Mouse (Mus musculus): ENCODE measurements around the gene Tdrd7. TPM values are rescaled to one million over a fixed set of nuclear protein-coding genes. Genes with fewer than 3 reads are reported as not detected.

Gene Tdrd7
- 29.3 and 30.0 TPM in 2 replicates for polyA plus RNA-seq (2015; fragmentation: Nextera tagmentation; extraction: Ambion mirVana)

DNA sequence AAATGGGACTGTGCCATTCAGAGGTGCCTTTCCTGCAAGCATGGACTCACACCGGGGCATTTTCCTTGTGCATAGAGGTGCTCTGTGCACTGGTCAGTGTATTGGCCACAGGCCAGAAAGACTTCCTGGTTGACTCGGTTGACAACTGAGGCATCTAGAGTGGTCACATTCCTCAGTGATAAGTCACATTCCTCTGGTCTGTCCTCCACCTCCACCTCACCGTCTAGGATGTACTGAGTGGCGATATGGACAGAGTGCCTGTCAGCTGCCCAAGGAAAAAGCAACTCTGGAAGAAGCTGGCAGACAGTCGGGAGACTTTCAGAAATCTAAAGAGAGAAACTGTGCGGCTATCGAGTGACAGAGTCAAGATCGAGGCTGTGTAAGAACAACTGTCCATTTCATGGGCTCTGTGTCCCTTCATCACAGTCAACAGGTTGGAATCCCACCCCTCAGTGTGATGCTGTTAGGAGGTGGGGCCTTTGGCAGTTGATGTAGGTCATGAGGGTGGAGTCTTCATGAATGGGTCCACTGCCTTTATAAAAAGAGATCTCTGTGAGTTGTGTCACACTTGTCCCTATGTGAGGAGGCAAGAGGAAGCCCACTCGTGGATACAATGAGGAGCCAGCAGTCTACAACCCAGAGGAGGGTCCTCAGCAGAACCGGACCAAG is at the start of gene Tdrd7:
TSS of gene Tdrd7 (plus strand) at position 564 of the 669 bp plus-strand sequence.
- no peak for ATAC-seq

DNA sequence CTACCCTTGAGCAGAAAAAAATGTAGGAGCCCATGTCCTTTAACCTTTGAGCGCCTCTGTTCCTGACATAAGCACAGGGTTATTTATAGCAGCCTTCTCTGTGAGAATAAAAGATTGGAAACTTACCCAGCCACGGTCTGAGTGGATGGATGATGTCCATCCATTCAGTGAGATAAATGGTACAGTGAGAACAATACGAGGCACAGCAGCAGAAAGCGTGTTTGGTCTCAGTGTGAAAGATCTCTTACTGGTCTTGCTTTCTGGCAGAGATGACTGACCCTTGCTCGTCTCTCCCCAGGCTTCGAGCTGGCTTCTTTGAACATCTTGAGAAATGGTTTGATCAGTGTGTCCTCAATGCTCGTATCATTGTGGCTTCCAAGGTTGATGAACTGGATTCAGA is 48.0 kb upstream of the Tdrd7 start:
- H3K36me3 ChIP-seq (ENCODE audit: control insufficient read depth, insufficient read depth, low read length), result no peaks in the 10 kb centered on the region
- no peaks in the 10 kb centered on the region for H3K4me1 ChIP-seq (ENCODE audit: control insufficient read depth, insufficient read depth, low read depth, low read length)
- no peak overlapping the region for H3K4me2 ChIP-seq (ENCODE audit: low read length)
- no peaks in the 10 kb centered on the region for H3K27me3 ChIP-seq (replicated peaks; ENCODE audit: control insufficient read depth, insufficient read depth, low read length)
- H3K27ac ChIP-seq (ENCODE audit: low read depth, low read length), result no peak overlapping the region
- no peak for ATAC-seq
- no peak overlapping the region for H3K4me3 ChIP-seq (ENCODE audit: low read length)
- no peak overlapping the region for H3K9ac ChIP-seq (ENCODE audit: low read depth, low read length)
- no peaks in the 10 kb centered on the region for H3K9me3 ChIP-seq (ENCODE audit: control insufficient read depth, low read length)
- WGBS, result 45% methylated on average over 7 of the region's 7 CpGs

More for the DNA sequence above, at the start of gene Tdrd7:
- H3K4me1 ChIP-seq (ENCODE audit: control insufficient read depth, insufficient read depth, low read depth, low read length), result peaks cover 8% of the 10 kb centered on the region
- no peak within 1 kb of the TSS for H3K4me3 ChIP-seq (ENCODE audit: low read length)
- no peaks in the 10 kb centered on the region for H3K27me3 ChIP-seq (replicated peaks; ENCODE audit: control insufficient read depth, insufficient read depth, low read length)
- H3K36me3 ChIP-seq (ENCODE audit: control insufficient read depth, insufficient read depth, low read length), result no peaks in the 10 kb centered on the region
- H3K9me3 ChIP-seq (ENCODE audit: control insufficient read depth, low read length), result no peaks in the 10 kb centered on the region
- no peak within 1 kb of the TSS for H3K9ac ChIP-seq (ENCODE audit: low read depth, low read length)
- no peak within 1 kb of the TSS for H3K4me2 ChIP-seq (ENCODE audit: low read length)
- 86% methylated on average over 10 of the region's 10 CpGs for WGBS
- H3K27ac ChIP-seq (ENCODE audit: low read depth, low read length), result no peak within 1 kb of the TSS

DNA sequence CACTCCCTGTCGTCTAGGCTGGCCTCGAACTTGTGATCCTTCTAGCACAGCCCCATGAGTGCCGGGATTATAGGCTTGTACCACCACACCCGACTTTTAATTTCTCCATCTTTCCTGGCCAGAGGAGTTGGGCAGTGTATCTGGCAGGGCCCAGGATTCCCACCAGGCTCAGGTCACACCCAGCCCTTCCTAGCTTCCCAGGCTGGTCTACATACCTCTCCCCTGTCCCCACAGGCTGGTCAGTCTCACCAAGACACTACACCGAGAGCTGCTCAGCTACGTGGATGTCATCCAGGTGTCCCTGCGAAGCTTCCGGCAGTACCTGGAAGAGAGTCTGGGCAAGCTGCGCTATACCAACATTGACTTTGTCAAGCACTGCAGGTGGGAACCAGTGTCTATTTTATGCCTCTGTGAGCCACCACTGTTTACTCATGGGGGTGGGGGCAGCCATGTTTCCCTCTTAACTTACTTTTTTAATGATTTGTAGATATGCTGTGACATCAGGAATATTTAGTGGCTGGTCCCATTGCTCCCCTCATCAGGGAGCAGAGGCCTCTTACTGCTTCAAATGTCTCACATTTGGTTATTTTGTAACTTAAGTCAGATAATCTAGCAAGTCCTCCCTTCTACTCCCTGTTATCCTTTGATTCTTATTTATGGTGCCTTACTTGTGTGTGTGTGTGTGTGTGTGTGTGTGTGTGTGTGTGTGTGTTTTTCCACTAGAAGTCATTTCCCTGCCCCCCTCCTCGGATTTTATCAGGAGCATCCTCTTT is 43.3 kb upstream of the Tdrd7 start:
- Histone ChIP-seq H3K27me3 (replicated peaks; ENCODE audit: control insufficient read depth, insufficient read depth, low read length) (no peaks in the 10 kb centered on the region), H3K4me3 (ENCODE audit: low read length) (no peak overlapping the region), H3K9me3 (ENCODE audit: control insufficient read depth, low read length) (no peaks in the 10 kb centered on the region), H3K9ac (ENCODE audit: low read depth, low read length) (no peak overlapping the region), H3K36me3 (ENCODE audit: control insufficient read depth, insufficient read depth, low read length) (no peaks in the 10 kb centered on the region), H3K27ac (ENCODE audit: low read depth, low read length) (no peak overlapping the region), H3K4me2 (ENCODE audit: low read length) (no peak overlapping the region), H3K4me1 (ENCODE audit: control insufficient read depth, insufficient read depth, low read depth, low read length) (no peaks in the 10 kb centered on the region)
- WGBS, result 90% methylated on average over 10 of the region's 10 CpGs
- ATAC-seq, result no peak

DNA sequence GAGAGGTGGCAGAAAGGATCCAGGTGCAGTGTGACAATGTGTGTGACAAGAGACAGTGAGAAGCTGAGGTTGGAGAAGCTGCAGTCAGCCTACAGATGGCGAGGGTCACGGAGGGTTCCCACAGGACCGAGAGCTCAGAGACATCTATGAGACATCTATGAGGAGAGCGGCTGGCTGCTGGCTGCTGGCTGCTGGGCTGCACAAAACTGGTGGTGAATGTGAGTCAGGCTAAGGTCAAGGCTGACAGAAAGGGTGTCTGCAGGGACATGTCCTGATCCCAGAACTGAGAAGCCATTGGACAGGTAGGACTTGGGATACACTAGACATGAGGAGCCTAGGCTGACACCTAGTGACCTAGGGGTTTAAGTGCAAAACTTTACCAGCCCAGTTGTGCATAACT is 41.1 kb upstream of the Tdrd7 start:
- Histone ChIP-seq H3K4me2 (ENCODE audit: low read length) (no peak overlapping the region), H3K9ac (ENCODE audit: low read depth, low read length) (no peak overlapping the region), H3K9me3 (ENCODE audit: control insufficient read depth, low read length) (no peaks in the 10 kb centered on the region), H3K27ac (ENCODE audit: low read depth, low read length) (no peak overlapping the region), H3K4me3 (ENCODE audit: low read length) (no peak overlapping the region), H3K27me3 (replicated peaks; ENCODE audit: control insufficient read depth, insufficient read depth, low read length) (no peaks in the 10 kb centered on the region), H3K4me1 (ENCODE audit: control insufficient read depth, insufficient read depth, low read depth, low read length) (no peaks in the 10 kb centered on the region), H3K36me3 (ENCODE audit: control insufficient read depth, insufficient read depth, low read length) (no peaks in the 10 kb centered on the region)
- ATAC-seq, result no peak
- WGBS, result 80% methylated on average over 4 of the region's 4 CpGs

DNA sequence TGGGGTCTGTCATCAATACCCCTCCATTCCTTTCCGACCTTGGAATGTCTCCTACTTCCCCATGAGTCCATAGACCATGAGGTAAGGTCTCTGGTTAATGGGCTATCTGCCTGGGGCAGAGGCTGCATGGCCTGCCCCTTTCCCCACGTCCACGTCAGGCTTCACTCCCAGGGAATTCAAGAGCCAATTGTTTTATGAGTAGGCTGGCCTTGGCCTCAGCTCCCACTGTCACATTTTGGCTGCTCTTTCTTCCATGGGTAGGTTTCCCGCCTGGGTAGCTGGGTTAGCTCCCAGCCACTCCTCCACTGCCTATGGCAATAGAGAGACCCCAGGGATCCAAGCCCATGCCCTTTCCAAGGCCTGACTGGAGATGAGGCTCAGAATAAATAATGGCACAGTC is 36.6 kb upstream of the Tdrd7 start:
- WGBS, result 76% methylated on average over 4 of the region's 4 CpGs
- no peaks in the 10 kb centered on the region for H3K27me3 ChIP-seq (replicated peaks; ENCODE audit: control insufficient read depth, insufficient read depth, low read length)
- no peaks in the 10 kb centered on the region for H3K9me3 ChIP-seq (ENCODE audit: control insufficient read depth, low read length)

DNA sequence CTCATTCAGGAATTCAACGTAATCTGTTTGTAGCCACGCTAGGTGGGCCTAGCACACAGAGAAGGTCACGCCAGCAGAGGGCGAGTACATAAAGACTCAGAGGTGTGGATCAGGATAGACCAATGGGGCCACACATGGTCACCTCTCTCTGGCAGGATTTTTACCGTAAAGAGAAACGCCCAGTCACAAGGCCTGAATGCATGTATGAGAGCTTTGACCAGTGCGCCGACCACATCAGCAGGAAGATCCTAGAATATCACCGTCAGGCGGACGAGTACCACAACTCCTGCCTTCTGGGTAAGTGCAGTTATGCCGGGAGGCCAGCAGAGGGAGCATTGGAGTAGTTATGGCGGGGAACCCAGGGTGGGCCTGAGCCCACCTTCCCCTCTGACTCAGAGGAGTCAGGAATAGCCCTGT is 23.5 kb upstream of the Tdrd7 start:
- no peaks in the 10 kb centered on the region for H3K27me3 ChIP-seq (replicated peaks; ENCODE audit: control insufficient read depth, insufficient read depth, low read length)
- H3K9me3 ChIP-seq (ENCODE audit: control insufficient read depth, low read length), result no peaks in the 10 kb centered on the region
- H3K36me3 ChIP-seq (ENCODE audit: control insufficient read depth, insufficient read depth, low read length), result no peaks in the 10 kb centered on the region
- no peaks in the 10 kb centered on the region for H3K4me1 ChIP-seq (ENCODE audit: control insufficient read depth, insufficient read depth, low read depth, low read length)
- H3K27ac ChIP-seq (ENCODE audit: low read depth, low read length), result no peak overlapping the region
- peak overlapping the region; percentile 24; the same call in 1 of the 2 replicates for H3K4me2 ChIP-seq (ENCODE audit: low read length)
- ATAC-seq, result peak; percentile 61; the same call in 1 of the 2 replicates
- H3K9ac ChIP-seq (ENCODE audit: low read depth, low read length), result no peak overlapping the region
- no peak overlapping the region for H3K4me3 ChIP-seq (ENCODE audit: low read length)
- WGBS, result 31% methylated on average over 13 of the region's 13 CpGs

More for the DNA sequence above, 36.6 kb upstream of the Tdrd7 start:
- Histone ChIP-seq H3K9ac (ENCODE audit: low read depth, low read length) (no peak overlapping the region), H3K4me2 (ENCODE audit: low read length) (no peak overlapping the region), H3K27ac (ENCODE audit: low read depth, low read length) (no peak overlapping the region), H3K36me3 (ENCODE audit: control insufficient read depth, insufficient read depth, low read length) (no peaks in the 10 kb centered on the region), H3K4me3 (ENCODE audit: low read length) (no peak overlapping the region), H3K4me1 (ENCODE audit: control insufficient read depth, insufficient read depth, low read depth, low read length) (no peaks in the 10 kb centered on the region)
- no peak for ATAC-seq

DNA sequence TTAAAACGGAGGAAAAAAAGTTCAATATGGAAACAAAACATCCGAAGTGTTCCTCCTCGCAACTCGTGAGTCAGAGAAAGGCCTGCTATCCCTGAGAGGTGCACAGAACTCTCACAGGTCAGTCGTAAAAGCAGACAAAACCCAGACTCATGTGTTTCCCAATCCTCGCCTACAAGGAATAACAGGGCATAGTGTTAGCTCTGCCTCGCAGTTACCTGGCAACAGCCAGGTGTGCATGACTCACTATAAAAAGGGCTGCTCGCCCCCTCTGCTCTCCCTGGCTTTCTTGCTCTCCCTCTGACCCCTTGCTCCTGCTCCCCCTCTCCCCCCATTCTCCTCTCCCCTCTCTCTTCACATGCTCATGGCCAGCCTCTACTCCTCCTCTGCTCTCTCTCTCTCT is 17.4 kb upstream of the Tdrd7 start:
- no peak overlapping the region for H3K4me2 ChIP-seq (ENCODE audit: low read length)
- no peak for ATAC-seq
- H3K9me3 ChIP-seq (ENCODE audit: control insufficient read depth, low read length), result no peaks in the 10 kb centered on the region
- no peak overlapping the region for H3K27ac ChIP-seq (ENCODE audit: low read depth, low read length)
- H3K9ac ChIP-seq (ENCODE audit: low read depth, low read length), result no peak overlapping the region
- no peaks in the 10 kb centered on the region for H3K27me3 ChIP-seq (replicated peaks; ENCODE audit: control insufficient read depth, insufficient read depth, low read length)
- H3K36me3 ChIP-seq (ENCODE audit: control insufficient read depth, insufficient read depth, low read length), result no peaks in the 10 kb centered on the region
- 75% methylated on average over 8 of the region's 8 CpGs for WGBS
- H3K4me3 ChIP-seq (ENCODE audit: low read length), result no peak overlapping the region
- H3K4me1 ChIP-seq (ENCODE audit: control insufficient read depth, insufficient read depth, low read depth, low read length), result no peaks in the 10 kb centered on the region

DNA sequence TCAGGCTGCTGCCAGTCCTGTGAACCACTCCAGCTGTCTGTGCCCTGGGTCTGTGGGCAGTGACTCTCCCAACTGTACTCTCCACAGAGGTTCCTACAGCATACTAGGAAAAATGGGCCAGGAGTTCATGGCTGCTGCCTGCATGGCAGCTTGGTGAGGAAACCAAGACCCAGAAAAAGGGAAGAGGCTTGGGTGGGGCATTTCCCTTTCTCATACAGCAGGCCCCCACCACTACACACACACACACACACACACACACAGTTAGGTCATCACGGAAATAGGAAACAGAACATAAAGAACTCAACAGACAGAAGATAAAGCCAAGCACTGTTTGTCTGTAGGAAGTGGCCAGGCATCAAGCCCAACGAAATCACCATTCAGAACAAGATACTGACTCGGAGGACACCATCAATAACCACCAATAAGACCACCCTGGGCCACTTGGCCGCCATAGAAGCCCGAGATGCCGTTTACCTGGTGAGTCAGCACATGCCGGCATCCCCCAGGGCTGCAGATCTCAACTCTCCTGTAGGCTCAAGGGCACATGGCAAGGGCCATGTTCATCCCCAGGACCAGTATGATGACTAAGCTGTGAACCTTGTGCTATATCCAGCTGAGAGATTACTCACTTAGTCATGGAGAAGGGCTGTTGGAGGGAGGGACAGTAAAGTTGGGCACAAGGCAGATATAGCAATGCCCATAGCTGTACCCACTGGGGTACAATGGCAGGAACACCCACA is 15.9 kb upstream of the Tdrd7 start:
- no peak for ATAC-seq
- no peak overlapping the region for H3K4me2 ChIP-seq (ENCODE audit: low read length)
- no peaks in the 10 kb centered on the region for H3K4me1 ChIP-seq (ENCODE audit: control insufficient read depth, insufficient read depth, low read depth, low read length)
- H3K9me3 ChIP-seq (ENCODE audit: control insufficient read depth, low read length), result no peaks in the 10 kb centered on the region
- no peak overlapping the region for H3K27ac ChIP-seq (ENCODE audit: low read depth, low read length)
- 94% methylated on average over 7 of the region's 7 CpGs for WGBS
- H3K4me3 ChIP-seq (ENCODE audit: low read length), result no peak overlapping the region
- no peak overlapping the region for H3K9ac ChIP-seq (ENCODE audit: low read depth, low read length)
- no peaks in the 10 kb centered on the region for H3K27me3 ChIP-seq (replicated peaks; ENCODE audit: control insufficient read depth, insufficient read depth, low read length)
- H3K36me3 ChIP-seq (ENCODE audit: control insufficient read depth, insufficient read depth, low read length), result no peaks in the 10 kb centered on the region

DNA sequence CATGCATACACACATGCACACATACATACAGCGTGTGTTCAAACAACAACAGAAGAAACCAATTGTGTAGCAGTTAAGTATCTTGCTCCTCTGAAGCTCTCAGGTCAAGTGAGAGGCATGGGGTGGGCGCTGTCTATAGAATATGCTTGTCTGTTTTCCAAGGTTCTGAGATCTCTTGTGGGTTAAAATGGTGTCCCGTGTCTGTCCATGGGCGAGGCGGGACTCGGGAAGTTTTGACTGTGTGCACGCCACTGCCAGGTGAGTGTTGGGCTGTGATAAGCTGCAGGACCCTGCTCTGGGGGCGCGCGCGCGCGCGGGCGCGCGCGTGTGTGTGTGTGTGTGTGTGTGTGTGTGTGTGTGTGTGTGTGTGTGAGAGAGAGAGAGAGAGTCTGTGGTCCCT is 13.3 kb upstream of the Tdrd7 start:
- ATAC-seq, result no peak
- no peaks in the 10 kb centered on the region for H3K27me3 ChIP-seq (replicated peaks; ENCODE audit: control insufficient read depth, insufficient read depth, low read length)
- H3K27ac ChIP-seq (ENCODE audit: low read depth, low read length), result no peak overlapping the region
- WGBS, result 96% methylated on average over 18 of the region's 18 CpGs
- H3K4me3 ChIP-seq (ENCODE audit: low read length), result no peak overlapping the region
- no peaks in the 10 kb centered on the region for H3K9me3 ChIP-seq (ENCODE audit: control insufficient read depth, low read length)
- no peaks in the 10 kb centered on the region for H3K36me3 ChIP-seq (ENCODE audit: control insufficient read depth, insufficient read depth, low read length)
- no peak overlapping the region for H3K4me2 ChIP-seq (ENCODE audit: low read length)
- H3K9ac ChIP-seq (ENCODE audit: low read depth, low read length), result no peak overlapping the region
- no peaks in the 10 kb centered on the region for H3K4me1 ChIP-seq (ENCODE audit: control insufficient read depth, insufficient read depth, low read depth, low read length)
